In the genomic region with DNA sequence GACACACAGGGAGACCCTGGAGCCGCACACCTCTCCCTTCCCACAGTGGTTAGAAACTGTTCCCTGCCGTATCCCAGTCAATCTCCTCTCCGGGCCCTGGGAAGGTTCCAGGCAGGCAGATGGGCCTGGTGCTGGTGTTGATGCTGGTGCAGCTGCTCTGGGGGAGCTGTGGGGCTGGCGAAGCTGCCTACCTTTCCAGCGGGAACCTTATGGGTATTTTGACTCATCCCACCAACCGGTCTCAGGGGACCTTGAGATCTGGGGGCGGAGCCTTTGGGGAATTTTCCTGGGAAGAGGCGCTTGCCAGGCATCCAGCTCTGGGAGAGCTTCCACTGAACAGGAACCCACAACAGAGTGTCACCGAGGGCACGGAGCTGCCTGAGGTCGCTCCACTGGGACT, we compare ENCODE assay signal across 13 mouse cellular contexts. TPM values are rescaled to one million over a fixed set of nuclear protein-coding genes. Genes with fewer than 3 reads are reported as not detected.
DNase-seq lines count a peak whose midpoint lies in the region; TF ChIP-seq lines count a peak whose summit lies in the region.
"Had no signal": no experiment of that assay in that cellular context is flagged by ENCODE, and none has a peak within 500 bp of the region (broad histone marks: within the 10 kb centered on the region; RNA-seq: fewer than 3 reads in every experiment).

No protein-coding gene starts in this region.

- TF ChIP-seq CTCF in left cerebral cortex, adult 2 months (IDR thresholded peaks at IDR 0.05): no peak
- TF ChIP-seq CTCF in brain, embryonic 14.5 days (IDR thresholded peaks at IDR 0.05; ENCODE audit: borderline replicate concordance, extremely low read depth, insufficient read depth, insufficient read length): no peak

- intact Hi-C loops in left cerebral cortex, adult 2 months (cut with DNase I): loop anchor here (1.0 to 5.0 kb wide), 3 partner anchors 9 to 206 kb away; a partner anchor contains a TSS
- intact Hi-C loops in left cerebral cortex, postnatal 10 days (cut with DNase I): no loop called here
- intact Hi-C loops in left cerebral cortex, postnatal 36 days (cut with DNase I): no loop called here

- no peak overlapping the region for H3K4me3 ChIP-seq in left cerebral cortex, adult 2 months
- H3K4me3 ChIP-seq: forebrain, embryonic 12.5 days; liver, embryonic 13.5 days had no signal

- H3K27ac ChIP-seq in left cerebral cortex, adult 2 months: peak overlapping the region; percentile 65; the same call in 1 of the 2 replicates

- DNase-seq in adrenal gland, adult 2 months: peak; percentile 70
- DNase-seq in adrenal gland, adult 18-20 months (ENCODE audit: low spot score in 2 of 2): no peak
- peak; percentile 49 to 84 for DNase-seq in left cerebral cortex, adult 2 months (ENCODE audit: extremely low spot score in 1 of 2, low spot score in 2 of 2)
- no peak for DNase-seq in left cerebral cortex, postnatal 10 days (ENCODE audit: extremely low spot score in 1 of 2, low spot score in 2 of 2)
- peak; percentile 38 for DNase-seq in brain, embryonic 14.5 days (ENCODE audit: low read depth)
- DNase-seq in left cerebral cortex, postnatal 36 days (ENCODE audit: low spot score in 2 of 2): peak; percentile 83 to 84
- DNase-seq in urinary bladder, adult 2 months (ENCODE audit: low spot score): no peak
- no peak for DNase-seq in thymus, postnatal 4 days
- DNase-seq: liver, embryonic 13.5 days had no signal

- TF ChIP-seq POLR2A in brain, embryonic 14.5 days (IDR thresholded peaks at IDR 0.05; ENCODE audit: borderline replicate concordance, extremely low read depth, insufficient read depth, insufficient read length, poor library complexity, severe bottlenecking): no peak

RNA-seq across cellular contexts. Expression of a gene that starts 31.1 kb away (rescaled TPM):
- 10 to 100 TPM; 13.9 to 16.2 TPM for total RNA-seq in adrenal gland, adult 2 months (2021)
- polyA plus RNA-seq in adrenal gland, adult 2 months (2012; rRNA removed): 19.3 and 20.3 TPM in 2 replicates
- total RNA-seq in adrenal gland, adult 18-20 months (2021): 10 to 100 TPM; 10.5 to 28.9 TPM
- 10 to 100 TPM; 32.8 to 48.8 TPM for total RNA-seq in left cerebral cortex, adult 2 months (2021)
- total RNA-seq in left cerebral cortex, postnatal 10 days (2021): 10 to 100 TPM; 17.8 to 18.8 TPM
- polyA plus RNA-seq in brain, embryonic 14.5 days (2012; rRNA removed): 9.5 and 30.2 TPM in 2 replicates
- 10 to 100 TPM; 26.2 to 37.5 TPM for total RNA-seq in left cerebral cortex, postnatal 36 days (2021)
- polyA plus RNA-seq in urinary bladder, adult 2 months (2012; rRNA removed): 0.95 and 4.0 TPM in 2 replicates

RNA-seq across cellular contexts. Expression of a gene that starts 45.3 kb away (rescaled TPM):
- total RNA-seq in adrenal gland, adult 2 months (2021): not detected
- polyA plus RNA-seq in adrenal gland, adult 2 months (2012; rRNA removed): not detected in 2 replicates
- not detected for total RNA-seq in adrenal gland, adult 18-20 months (2021)
- total RNA-seq in left cerebral cortex, adult 2 months (2021): not detected
- not detected for total RNA-seq in left cerebral cortex, postnatal 10 days (2021)
- 0.07 TPM in 1 of 2 replicates, not detected in the other for polyA plus RNA-seq in brain, embryonic 14.5 days (2012; rRNA removed)
- total RNA-seq in left cerebral cortex, postnatal 36 days (2021): not detected
- polyA plus RNA-seq in urinary bladder, adult 2 months (2012; rRNA removed): 0.06 TPM in 1 of 2 replicates, not detected in the other
- polyA plus RNA-seq: forebrain, embryonic 12.5 days; heart, embryonic 16.5 days; intestine, embryonic 14.5 days; liver, embryonic 13.5 days; neural tube, embryonic 11.5 days had no signal

RNA-seq across cellular contexts. Expression of a gene that starts 56.4 kb away (rescaled TPM):
- 10 to 100 TPM; 53.8 to 55.5 TPM for total RNA-seq in adrenal gland, adult 2 months (2021)
- 159 and 161 TPM in 2 replicates for polyA plus RNA-seq in adrenal gland, adult 2 months (2012; rRNA removed)
- total RNA-seq in adrenal gland, adult 18-20 months (2021): 10 to 100 TPM; 63.1 to 64.5 TPM
- 10 to 100 TPM; 69.8 to 80.3 TPM for total RNA-seq in left cerebral cortex, adult 2 months (2021)
- 10 to 100 TPM; 81.8 to 83.6 TPM for total RNA-seq in left cerebral cortex, postnatal 10 days (2021)
- polyA plus RNA-seq in brain, embryonic 14.5 days (2012; rRNA removed): 132 and 142 TPM in 2 replicates
- total RNA-seq in left cerebral cortex, postnatal 36 days (2021): 10 to 100 TPM; 78.7 to 84.5 TPM
- 108 and 113 TPM in 2 replicates for polyA plus RNA-seq in urinary bladder, adult 2 months (2012; rRNA removed)

RNA-seq across cellular contexts. Expression of a gene that starts 56.6 kb away (rescaled TPM):
- 1 to 10 TPM; 6.0 to 7.8 TPM for total RNA-seq in adrenal gland, adult 2 months (2021)
- polyA plus RNA-seq in adrenal gland, adult 2 months (2012; rRNA removed): 6.8 and 8.0 TPM in 2 replicates
- total RNA-seq in adrenal gland, adult 18-20 months (2021): 1 to 10 TPM; 5.0 to 6.1 TPM
- 1 to 10 TPM; 8.1 to 8.3 TPM for total RNA-seq in left cerebral cortex, adult 2 months (2021)
- total RNA-seq in left cerebral cortex, postnatal 10 days (2021): 10 to 100 TPM; 12.5 to 14.6 TPM
- 5.9 and 8.2 TPM in 2 replicates for polyA plus RNA-seq in brain, embryonic 14.5 days (2012; rRNA removed)
- 1 to 10 TPM; 8.8 to 9.2 TPM for total RNA-seq in left cerebral cortex, postnatal 36 days (2021)
- 16.2 and 20.8 TPM in 2 replicates for polyA plus RNA-seq in urinary bladder, adult 2 months (2012; rRNA removed)

Comparison
In these comparisons a context has a peak if more than half of its experiments do, and no peak if none do; other contexts are left out.
1. DNase-seq: peak in adrenal gland, adult 2 months (single experiment), left cerebral cortex, adult 2 months (2 of 2), brain, embryonic 14.5 days (single experiment) and left cerebral cortex, postnatal 36 days (2 of 2); none in adrenal gland, adult 18-20 months (0 of 2), left cerebral cortex, postnatal 10 days (0 of 2), urinary bladder, adult 2 months (single experiment) and thymus, postnatal 4 days (single experiment).